Mouse (Mus musculus) lung, postnatal 25 days (tissue): ENCODE results near the gene Sumo2.
"Not testable (repeated sequence)": the region's sequence is repeated elsewhere in the genome, so short reads cannot be mapped to it uniquely, and the experiment has no call there.

Experiments used
- DNase-seq: peaks from one replicate; pipeline ENCODE4 v3.0.0; 2022; ENCODE audit warnings: low spot score

Sumo2 gene

GRCm38 (mm10) chr11:115536038-115536681 lies at the start of gene Sumo2:
Gene Sumo2 (minus strand): TSS chr11:115536276.
- DNase-seq = peak; percentile 97

DNA sequence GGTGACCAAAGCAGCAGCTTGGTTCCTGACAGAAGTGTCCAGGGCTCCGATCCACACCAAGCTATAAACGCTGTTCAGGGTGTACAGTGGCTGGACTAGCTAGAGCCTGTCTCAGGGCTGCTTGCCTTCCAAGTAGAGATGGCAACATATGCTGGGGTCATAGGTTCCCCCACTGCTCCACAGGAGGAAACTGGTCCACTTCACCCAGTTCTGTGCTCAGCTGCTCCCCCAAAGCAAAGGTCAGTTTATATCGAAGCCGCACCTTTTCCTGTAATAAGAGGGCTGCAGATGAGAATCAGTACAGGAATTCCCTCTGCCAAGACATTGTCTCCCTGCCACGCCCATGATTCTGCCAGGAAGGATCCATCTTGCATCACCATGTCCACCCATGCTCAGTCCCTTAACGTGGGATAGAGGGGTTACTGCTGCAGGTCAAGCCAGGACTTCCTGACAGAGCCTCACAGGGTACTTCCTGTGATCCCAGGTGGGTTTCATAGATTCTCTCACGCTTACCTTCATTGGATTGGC lies 49.6 kb upstream of the Sumo2 start:
- peak; percentile 41 for DNase-seq

DNA sequence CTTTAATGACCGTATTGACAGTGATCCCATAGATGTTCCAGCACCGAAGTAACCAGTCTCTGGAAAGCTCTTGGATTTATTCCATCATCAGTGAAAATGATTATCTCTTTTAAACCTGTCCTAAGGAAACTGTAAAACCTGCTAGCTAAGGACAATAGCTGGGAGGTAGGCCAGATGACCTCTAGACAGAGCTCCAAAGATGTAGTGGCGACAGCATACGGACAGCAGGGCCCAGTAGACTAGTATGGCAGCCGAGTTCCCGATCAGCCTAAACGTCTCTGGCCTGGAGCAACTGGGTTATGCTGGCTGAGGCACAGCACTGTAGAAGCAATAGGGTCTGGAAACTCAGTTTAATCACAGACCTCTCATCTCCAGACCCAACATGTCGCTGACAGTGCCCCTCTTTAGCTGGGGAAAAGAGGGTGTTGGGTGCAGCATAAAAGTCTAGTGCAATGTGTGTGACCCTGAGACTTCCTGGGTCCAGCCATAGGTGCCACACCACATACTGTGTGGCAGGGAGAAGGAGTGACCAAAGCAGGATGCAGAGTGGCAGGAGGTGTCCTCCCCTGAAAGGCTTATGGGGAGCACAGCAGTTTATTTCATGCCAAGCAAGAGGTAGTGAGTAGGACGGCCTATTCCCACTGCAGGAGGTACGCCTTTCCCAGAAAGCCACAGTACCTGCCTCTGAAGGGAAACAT lies 48.4 kb upstream of the Sumo2 start:
- no peak for DNase-seq

GRCm38 (mm10) chr11:115582913-115583606 lies 47.0 kb upstream of the Sumo2 start:
- DNase-seq = no peak

GRCm38 (mm10) chr11:115579080-115579479 lies 43.0 kb upstream of the Sumo2 start:
- DNase-seq = no peak

- no peak for DNase-seq
Measured at GRCm38 (mm10) chr11:115564961-115565360, 28.9 kb upstream of the Sumo2 start.

DNA sequence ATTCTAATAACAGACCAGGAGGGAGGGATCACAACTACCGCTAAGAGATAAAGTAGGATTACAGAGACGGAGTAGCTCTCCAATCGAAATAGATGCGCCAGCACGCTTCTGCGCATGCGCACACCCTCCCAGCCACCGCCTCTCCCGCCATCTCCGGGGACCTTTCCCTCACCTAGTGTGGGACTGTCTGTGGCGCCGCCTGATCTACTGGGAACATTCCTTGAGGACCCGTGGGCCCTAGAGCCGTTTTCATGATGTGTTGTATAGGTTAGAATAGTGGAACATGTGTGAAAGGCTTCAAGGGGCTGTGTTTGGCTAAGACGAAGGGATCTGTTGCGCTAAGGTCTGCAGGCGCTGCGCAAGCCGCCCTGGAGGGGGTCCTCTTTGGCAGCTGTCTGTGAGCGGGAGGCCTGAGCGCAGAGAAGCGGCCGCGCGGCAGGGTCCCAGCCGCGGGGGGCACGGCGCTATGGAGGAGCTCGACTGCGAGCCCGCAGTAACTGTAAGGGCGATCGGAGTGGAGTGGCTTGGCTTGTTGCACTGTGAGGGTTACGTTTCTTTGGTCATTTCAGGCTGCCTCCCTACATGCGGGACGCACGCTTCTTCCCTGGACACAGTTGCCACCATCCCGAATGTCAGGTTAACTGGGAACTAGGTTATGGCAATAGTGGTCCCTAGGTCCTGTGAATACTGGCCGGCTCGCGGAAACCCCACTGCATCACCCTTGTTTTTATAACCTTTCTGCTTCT lies 28.2 kb upstream of the Sumo2 start, which contains the start of gene Nup85:
TSS of gene Nup85 (plus strand) at position 371 of the 746 bp plus-strand sequence.
- DNase-seq = peak; percentile 96

DNA sequence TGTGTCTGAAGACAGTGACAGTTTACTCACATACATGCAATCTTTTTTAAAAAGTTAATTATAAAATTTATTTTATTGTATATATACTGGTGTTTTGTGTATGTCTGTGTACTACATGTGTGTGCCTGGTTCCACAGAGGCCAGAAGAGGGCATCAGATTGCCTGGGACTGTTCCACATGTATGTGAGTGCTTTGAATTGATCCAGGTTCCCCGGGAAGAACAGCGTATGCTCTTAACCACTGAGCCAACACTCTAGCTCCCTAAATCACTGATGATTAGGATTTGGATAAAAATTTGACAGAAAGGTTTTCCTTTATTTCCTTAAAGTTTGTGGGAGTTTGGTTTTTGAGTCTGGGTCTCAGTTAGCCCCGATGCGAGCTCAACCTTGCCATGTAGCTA lies 27.3 kb upstream of the Sumo2 start:
- DNase-seq = no peak

GRCm38 (mm10) chr11:115555717-115556116 lies 19.6 kb upstream of the Sumo2 start:
- DNase-seq = no peak

- peak; percentile 14 for DNase-seq
Measured at GRCm38 (mm10) chr11:115552783-115553182, 16.7 kb upstream of the Sumo2 start.

- DNase-seq = no peak
Measured at GRCm38 (mm10) chr11:115543571-115543970, 7.5 kb upstream of the Sumo2 start.

GRCm38 (mm10) chr11:115538045-115538444 lies 2.0 kb upstream of the Sumo2 start:
- DNase-seq = no peak

GRCm38 (mm10) chr11:115536856-115537568 lies 936 bp upstream of the Sumo2 start:
- no peak for DNase-seq

DNA sequence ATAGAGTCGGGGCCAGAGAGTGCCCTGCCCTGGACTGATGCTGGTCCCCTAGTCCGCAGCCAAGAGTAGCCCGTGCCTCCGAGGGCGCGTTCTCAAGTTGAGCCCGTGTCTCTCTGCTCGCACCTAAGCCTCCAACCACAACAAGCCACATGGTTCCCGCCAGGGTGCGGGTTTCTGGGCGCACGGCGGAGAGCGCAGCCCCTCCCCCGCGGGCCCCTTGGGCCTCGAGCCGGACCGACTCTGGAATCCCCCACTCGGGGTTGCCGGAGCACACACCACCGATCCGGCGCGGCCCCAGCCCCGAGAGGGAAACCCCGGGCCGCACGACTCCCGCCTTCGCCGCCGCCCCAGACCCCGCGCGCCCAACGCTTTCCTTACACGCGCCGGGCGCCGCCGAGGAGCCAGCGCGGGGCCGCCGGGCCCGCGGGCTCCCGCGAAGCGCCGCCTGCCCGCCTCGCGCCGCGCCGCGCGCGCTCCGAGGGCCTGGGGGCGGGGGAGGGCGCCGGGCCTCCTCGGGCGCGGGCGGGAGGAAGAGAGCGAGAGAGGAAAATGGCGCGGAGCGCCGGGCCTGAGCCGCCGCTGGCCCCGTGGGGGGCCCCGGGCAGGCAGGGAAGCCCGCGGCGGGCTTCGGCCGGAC lies 557 bp downstream of the Sumo2 start:
- peak; percentile 41 for DNase-seq

GRCm38 (mm10) chr11:115534759-115535371 lies 1.2 kb downstream of the Sumo2 start:
- no peak for DNase-seq

DNA sequence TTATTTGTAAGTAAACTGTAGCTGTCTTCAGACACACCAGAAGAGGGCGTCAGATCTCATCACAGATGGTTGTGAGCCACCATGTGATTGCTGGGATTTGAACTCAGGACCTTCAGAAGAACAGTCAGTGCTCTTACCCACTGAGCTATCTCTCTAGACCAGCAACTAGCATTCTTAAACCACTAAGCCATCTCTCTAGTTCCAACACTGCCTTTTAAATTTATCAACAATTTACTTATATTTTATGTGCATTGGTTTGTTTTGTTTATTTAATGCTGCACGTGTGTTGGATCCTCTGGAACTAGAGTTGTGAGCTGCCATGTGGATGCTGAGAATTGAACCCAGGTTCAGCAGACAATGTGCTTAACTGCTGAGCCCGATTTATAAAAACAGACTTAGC lies 9.6 kb downstream of the Sumo2 start:
- DNase-seq = not testable (repeated sequence)

DNA sequence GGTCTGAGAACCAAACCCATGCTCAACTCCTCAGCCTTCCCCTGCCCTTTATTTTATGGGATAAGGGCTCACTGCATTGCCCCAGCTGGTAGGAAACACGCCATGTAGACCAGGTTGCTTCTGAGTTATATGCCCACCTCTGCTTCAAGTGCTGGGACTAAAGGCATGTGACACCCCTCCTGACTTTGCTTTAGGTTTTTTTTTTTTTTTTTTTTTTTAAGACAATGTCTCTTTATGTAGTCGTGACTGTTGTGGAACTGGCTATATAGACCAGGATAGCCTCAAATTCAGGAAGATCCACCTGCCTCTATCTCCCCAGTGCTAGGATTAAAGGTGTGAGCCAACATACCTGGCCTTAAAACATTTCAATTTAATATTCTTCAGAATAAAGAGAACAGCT lies 13.4 kb downstream of the Sumo2 start:
- DNase-seq = no peak

DNA sequence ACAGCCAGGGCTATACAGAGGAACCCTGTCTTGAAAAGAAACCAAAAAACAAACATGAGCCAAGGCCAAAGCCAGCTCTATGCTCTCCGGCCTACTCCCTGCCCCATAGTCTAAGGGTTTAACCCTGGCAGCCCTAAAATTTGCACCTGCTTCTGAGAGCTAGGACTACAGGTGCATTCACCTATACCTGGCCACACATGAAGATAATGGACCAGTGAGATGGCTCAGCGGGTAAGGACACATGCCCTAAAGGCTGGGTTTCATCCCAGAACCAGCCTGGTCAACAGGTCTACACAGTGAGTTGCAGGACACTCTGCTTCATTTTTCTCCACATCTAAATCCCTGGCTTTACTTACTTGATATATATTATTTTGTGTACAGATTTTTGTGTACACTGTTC lies 13.8 kb downstream of the Sumo2 start:
- no peak for DNase-seq

- DNase-seq = no peak
Measured at GRCm38 (mm10) chr11:115521080-115521479, 15.0 kb downstream of the Sumo2 start.

DNA sequence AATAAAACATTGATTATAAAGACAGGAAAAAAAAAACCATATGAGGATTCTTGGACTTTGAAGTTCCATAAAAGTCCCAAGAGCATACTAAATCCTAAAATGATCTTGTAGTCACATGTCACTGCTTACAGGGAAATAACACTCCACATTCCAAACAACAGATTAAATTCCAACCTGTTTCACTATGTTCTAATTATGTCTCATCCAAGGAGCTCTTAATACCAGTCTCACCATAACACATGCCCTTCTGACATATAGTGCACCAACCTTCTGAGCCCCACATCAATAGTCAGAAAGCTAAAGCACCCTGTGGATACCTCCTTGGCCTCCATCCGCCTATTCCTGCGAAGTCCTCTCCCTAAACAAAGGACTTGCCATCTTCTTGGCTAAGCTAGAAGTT lies 15.9 kb downstream of the Sumo2 start:
- no peak for DNase-seq

DNA sequence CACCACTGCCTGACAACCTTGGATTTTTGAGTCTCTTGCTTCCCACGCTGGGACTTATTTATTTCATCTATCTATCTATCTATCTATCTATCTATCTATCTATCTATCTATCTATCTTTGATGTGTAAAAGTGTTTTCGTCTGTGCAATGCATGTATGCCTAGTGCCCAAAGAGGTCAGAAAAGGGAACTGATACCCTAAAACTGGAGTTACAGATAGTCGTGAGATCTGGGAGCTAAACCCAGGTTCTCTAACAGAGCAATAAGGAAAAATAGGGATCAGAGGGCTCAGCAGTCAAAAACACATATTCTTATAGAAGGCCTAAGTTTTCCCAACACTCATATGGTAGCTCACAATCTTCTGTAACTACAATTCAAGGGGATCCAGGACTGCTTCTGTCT lies 16.5 kb downstream of the Sumo2 start:
- DNase-seq = no peak
